Mouse (Mus musculus): ENCODE data around the gene Cnpy3.
A peak's percentile ranks its signal among the peaks of the same experiment; 100 is the strongest.

Cnpy3 gene

GRCm38 (mm10) chr17:46712442-46712841, 39.6 kb downstream of the Cnpy3 start:
- no peak for DNase-seq

GRCm38 (mm10) chr17:46711612-46712271, 40.3 kb downstream of the Cnpy3 start:
- peak; percentile 43 for DNase-seq

- peak; percentile 96 for DNase-seq
These were observed 40.9 kb downstream of the Cnpy3 start, which contains the start of gene Pex6 for GRCm38 (mm10) chr17:46710959-46711597. TSS of gene Pex6 (plus strand) at chr17:46711463.

- peak; percentile 69 for DNase-seq
These were observed 45.5 kb downstream of the Cnpy3 start for GRCm38 (mm10) chr17:46706375-46707089.

GRCm38 (mm10) chr17:46704887-46705835, 46.9 kb downstream of the Cnpy3 start, which contains the start of gene Ppp2r5d:
TSS of gene Ppp2r5d (minus strand) at chr17:46705111.
- DNase-seq = peak; percentile 99

GRCm38 (mm10) chr17:46703971-46704886, 47.8 kb downstream of the Cnpy3 start:
- no peak for DNase-seq

- DNase-seq = no peak
These were observed 49.5 kb downstream of the Cnpy3 start for GRCm38 (mm10) chr17:46702506-46702905.

GRCm38 (mm10) chr17:46702100-46702499, 49.9 kb downstream of the Cnpy3 start:
- DNase-seq = no peak

- DNase-seq = no peak
These were observed 50.5 kb downstream of the Cnpy3 start for GRCm38 (mm10) chr17:46701489-46701888.

GRCm38 (mm10) chr17:46699912-46700311, 52.1 kb downstream of the Cnpy3 start:
- no peak for DNase-seq

- DNase-seq = no peak
These were observed 52.8 kb downstream of the Cnpy3 start for GRCm38 (mm10) chr17:46699245-46699644.

GRCm38 (mm10) chr17:46698515-46698914, 53.5 kb downstream of the Cnpy3 start:
- DNase-seq = no peak

- DNase-seq = no peak
These were observed 57.4 kb downstream of the Cnpy3 start for GRCm38 (mm10) chr17:46694517-46695063.

GRCm38 (mm10) chr17:46691390-46691789, 60.6 kb downstream of the Cnpy3 start:
- DNase-seq = no peak

GRCm38 (mm10) chr17:46690665-46691064, 61.3 kb downstream of the Cnpy3 start:
- no peak for DNase-seq

- no peak for DNase-seq
These were observed 66.1 kb downstream of the Cnpy3 start for GRCm38 (mm10) chr17:46685913-46686312.
